Mouse (Mus musculus) spleen, postnatal 4 days (tissue): ENCODE data around the gene Gpx3.

Source experiments
- DNase-seq, 2 experiments: peaks; one replicate each; pipeline ENCODE4 v3.0.0; 2022; ENCODE audit warnings: low spot score in 2 of 2

Gene Gpx3

GRCm38 (mm10) chr11:54912503-54913316 is 10.5 kb downstream of the Gpx3 start:
- no peak for DNase-seq

GRCm38 (mm10) chr11:54913841-54914240 is 11.6 kb downstream of the Gpx3 start:
- DNase-seq = no peak

GRCm38 (mm10) chr11:54917461-54917860 is 15.2 kb downstream of the Gpx3 start:
- DNase-seq = no peak

GRCm38 (mm10) chr11:54918273-54918672 is 16.0 kb downstream of the Gpx3 start:
- no peak for DNase-seq

GRCm38 (mm10) chr11:54920127-54920972 is 18.1 kb downstream of the Gpx3 start:
- peak in 1 of 2 experiments; percentile 58 for DNase-seq

GRCm38 (mm10) chr11:54920973-54921580 is 18.8 kb downstream of the Gpx3 start:
- no peak for DNase-seq

GRCm38 (mm10) chr11:54921798-54922197 is 19.5 kb downstream of the Gpx3 start:
- DNase-seq = no peak

- DNase-seq = no peak
These were observed 20.2 kb downstream of the Gpx3 start for GRCm38 (mm10) chr11:54922488-54922887.

- DNase-seq = no peak
These were observed 21.9 kb downstream of the Gpx3 start for GRCm38 (mm10) chr11:54924145-54924544.

GRCm38 (mm10) chr11:54927346-54928140 is 25.3 kb downstream of the Gpx3 start:
- peak; percentile 58 to 85 for DNase-seq

GRCm38 (mm10) chr11:54928219-54928618 is 26.0 kb downstream of the Gpx3 start:
- DNase-seq = no peak

- no peak for DNase-seq
These were observed 26.6 kb downstream of the Gpx3 start for GRCm38 (mm10) chr11:54928886-54929285.

GRCm38 (mm10) chr11:54929290-54929689 is 27.0 kb downstream of the Gpx3 start:
- DNase-seq = no peak

- no peak for DNase-seq
These were observed 27.5 kb downstream of the Gpx3 start for GRCm38 (mm10) chr11:54929744-54930143.

- no peak for DNase-seq
These were observed 28.2 kb downstream of the Gpx3 start for GRCm38 (mm10) chr11:54930318-54930979.

GRCm38 (mm10) chr11:54931405-54932093 is 29.3 kb downstream of the Gpx3 start:
- peak; percentile 36 to 77 for DNase-seq

- no peak for DNase-seq
These were observed 30.3 kb downstream of the Gpx3 start for GRCm38 (mm10) chr11:54932540-54932939.

- no peak for DNase-seq
These were observed 31.9 kb downstream of the Gpx3 start for GRCm38 (mm10) chr11:54934198-54934597.

- peak; percentile 61 to 75 for DNase-seq
These were observed 34.0 kb downstream of the Gpx3 start for GRCm38 (mm10) chr11:54936035-54936770.

- DNase-seq = no peak
These were observed 34.5 kb downstream of the Gpx3 start for GRCm38 (mm10) chr11:54936771-54937140.
